Mouse (Mus musculus) liver, postnatal 0 days (tissue): ENCODE measurements around the gene Cacul1. TPM values are rescaled to one million over a fixed set of nuclear protein-coding genes. Genes with fewer than 3 reads are reported as not detected.
A peak's percentile ranks its signal among the peaks of the same experiment; 100 is the strongest.

ENCODE experiments used
- ATAC-seq: fragments of 200-750 bp; cut with Nextera tagmentation; 2 replicates; pipeline ENCODE4 v1.8.0; 2017; ENCODE audit warnings: mild to moderate bottlenecking, moderate library complexity
- DNase-seq: peaks from one replicate; pipeline ENCODE4 v3.0.0-alpha.2; 2016
- H3K27ac ChIP-seq: fragments of 300-500 bp; sonication (generic); 2 replicates; pipeline ENCODE4 v1.5.1; 2014; ENCODE audit warnings: antibody characterized with exemption, moderate library complexity, mild to moderate bottlenecking, low read depth
- H3K27me3 ChIP-seq: fragments of 300-500 bp; sonication (generic); 2 replicates; pipeline ENCODE4 v1.6.1; 2014; ENCODE audit warnings: low read length, control low read depth, mixed read lengths; ENCODE audit not compliant: insufficient read depth
- H3K36me3 ChIP-seq: fragments of 300-500 bp; sonication (generic); replicated peaks from 2 replicates; pipeline ENCODE4 v1.6.1; 2014; ENCODE audit warnings: mild to moderate bottlenecking, control low read depth, low read length, moderate library complexity, mixed read lengths; ENCODE audit not compliant: insufficient read depth
- H3K4me1 ChIP-seq: fragments of 300-500 bp; sonication (generic); 2 replicates; pipeline ENCODE4 v1.6.1; 2014; ENCODE audit warnings: antibody characterized with exemption, mild to moderate bottlenecking, control low read depth; ENCODE audit not compliant: insufficient read depth
- H3K4me2 ChIP-seq: fragments of 300-500 bp; sonication (generic); 2 replicates; pipeline ENCODE4 v1.6.1; 2014; ENCODE audit warnings: low read depth, mild to moderate bottlenecking, low read length, moderate library complexity, mixed read lengths
- H3K4me3 ChIP-seq: fragments of 300-500 bp; sonication (generic); 2 replicates; pipeline ENCODE4 v1.5.1; 2014; ENCODE audit warnings: low read depth, low read length
- H3K9ac ChIP-seq: fragments of 300-500 bp; sonication (generic); replicated peaks from 2 replicates; pipeline ENCODE4 v1.6.1; 2014; ENCODE audit warnings: mild to moderate bottlenecking, moderate library complexity
- H3K9me3 ChIP-seq: fragments of 300-500 bp; sonication (generic); 2 replicates; pipeline ENCODE4 v1.6.1; 2016; ENCODE audit warnings: mild to moderate bottlenecking, control low read depth, low read length, mixed read lengths
- CTCF ChIP-seq: sonication (generic); IDR thresholded peaks from 2 replicates; pipeline ENCODE4 v1.5.1; 2016; ENCODE audit warnings: antibody characterized with exemption, low read depth
- EP300 ChIP-seq: IDR thresholded peaks from 2 replicates; pipeline ENCODE4 v1.6.1; 2016; ENCODE audit warnings: antibody characterized with exemption, low read depth, mild to moderate bottlenecking
- WGBS: fragments of 180-500 bp; shearing (Covaris S2); extraction: QIAGEN DNeasy Blood & Tissue Kit; methylation state at CpG from one replicate; pipeline ENCODE4 v1.1.7; 2014; ENCODE audit not compliant: insufficient replicate concordance; 5-methylcytosine and 5-hydroxymethylcytosine counted together
- polyA plus RNA-seq: library from polyadenylated mRNA; unstranded; fragments of >200 nt; fragmentation: Nextera tagmentation; extraction: Ambion mirVana; gene quantifications from 2 replicates; pipeline ENCODE4 v1.2.1, GENCODE M21; 2015

Gene Cacul1
- polyA plus RNA-seq, 1 experiment from 2014 or later, result 7.8 TPM

DNA sequence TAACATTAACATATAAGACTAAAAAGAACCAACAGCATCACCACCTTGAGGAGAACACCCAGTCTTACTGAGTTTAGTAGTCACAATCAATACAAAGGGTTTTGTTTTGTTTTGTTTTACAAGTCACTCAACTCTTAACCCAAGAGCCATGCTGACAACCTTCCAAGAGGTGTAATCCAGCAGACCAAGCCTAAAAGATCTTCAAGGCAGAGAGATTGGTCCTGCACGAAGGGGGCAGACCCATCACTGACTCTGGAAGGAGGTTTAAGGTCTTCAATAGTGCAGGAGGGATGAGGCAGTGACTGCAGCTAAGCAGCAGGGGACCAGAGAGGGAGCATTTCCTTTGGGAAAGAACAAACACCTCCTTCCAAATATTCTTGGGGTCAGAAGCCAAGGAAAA lies 55.7 kb downstream of the Cacul1 start:
- no peak for TF ChIP-seq CTCF
- no peak for TF ChIP-seq EP300
- DNase-seq (no peak), ATAC-seq (no peak)
- H3K4me3 ChIP-seq, result no peak overlapping the region
- no peaks in the 10 kb centered on the region for H3K4me1 ChIP-seq
- no peaks in the 10 kb centered on the region for H3K9me3 ChIP-seq
- 73% methylated on average over 1 of the region's 1 CpGs for WGBS
- peaks cover 19% of the 10 kb centered on the region for H3K36me3 ChIP-seq
- no peak overlapping the region for H3K27ac ChIP-seq
- H3K27me3 ChIP-seq, result no peaks in the 10 kb centered on the region
- no peak overlapping the region for H3K4me2 ChIP-seq
- no peak overlapping the region for H3K9ac ChIP-seq

DNA sequence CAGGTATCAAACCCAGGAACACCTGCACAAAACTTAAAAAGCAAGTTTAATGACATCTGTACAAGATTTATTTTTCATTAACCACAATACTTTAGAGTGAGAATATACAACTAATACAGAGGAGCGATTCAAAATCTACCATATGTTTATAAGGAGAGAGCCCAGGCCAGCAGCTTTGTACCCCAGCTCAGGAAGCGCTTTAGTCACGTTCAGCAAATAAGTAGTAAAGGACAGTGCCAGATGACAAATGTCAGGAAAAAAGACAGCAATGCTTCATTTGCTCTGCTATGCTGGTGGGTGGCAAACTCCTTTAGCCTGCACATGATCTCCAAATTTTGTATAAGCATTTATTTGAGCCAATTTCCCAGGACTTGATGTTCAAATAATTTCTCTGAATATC lies 56.1 kb downstream of the Cacul1 start:
- Histone ChIP-seq H3K36me3 (peaks cover 19% of the 10 kb centered on the region), H3K27ac (no peak overlapping the region), H3K4me3 (no peak overlapping the region), H3K27me3 (no peaks in the 10 kb centered on the region), H3K9ac (no peak overlapping the region), H3K4me2 (no peak overlapping the region), H3K4me1 (no peaks in the 10 kb centered on the region), H3K9me3 (no peaks in the 10 kb centered on the region)
- no peak for DNase-seq
- TF ChIP-seq EP300 (no peak), CTCF (no peak)
- WGBS, result 88% methylated on average over 3 of the region's 3 CpGs
- ATAC-seq, result no peak

DNA sequence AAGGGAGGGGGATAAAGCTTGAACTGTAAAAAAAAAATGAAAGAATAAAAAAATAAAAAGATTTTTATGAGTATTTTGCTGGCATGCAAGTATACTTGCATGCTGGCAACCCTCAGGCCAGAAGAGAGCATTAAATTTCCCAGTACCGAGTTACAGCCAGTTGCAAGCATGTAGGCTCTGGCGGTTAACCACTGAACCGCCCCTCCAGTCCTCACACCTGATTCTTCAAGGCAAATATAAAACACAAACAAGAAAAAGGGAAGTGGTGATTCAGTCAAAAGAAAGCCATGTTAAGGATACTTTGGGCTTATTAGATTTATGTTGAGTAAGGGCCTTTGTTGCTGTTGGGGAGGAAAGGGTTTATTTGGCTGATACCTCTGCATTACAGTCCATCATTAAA lies 60.7 kb downstream of the Cacul1 start:
- ATAC-seq (no peak), DNase-seq (no peak)
- H3K4me2 ChIP-seq, result no peak overlapping the region
- 0 out of 2 replicates have a peak, but pooled peaks cover 5% of the 10 kb centered on the region for H3K36me3 ChIP-seq
- no peak overlapping the region for H3K4me3 ChIP-seq
- no peaks in the 10 kb centered on the region for H3K9me3 ChIP-seq
- no peak overlapping the region for H3K27ac ChIP-seq
- 57% methylated on average over 3 of the region's 3 CpGs for WGBS
- TF ChIP-seq EP300 (no peak), CTCF (no peak)
- no peaks in the 10 kb centered on the region for H3K27me3 ChIP-seq
- no peaks in the 10 kb centered on the region for H3K4me1 ChIP-seq
- H3K9ac ChIP-seq, result no peak overlapping the region

DNA sequence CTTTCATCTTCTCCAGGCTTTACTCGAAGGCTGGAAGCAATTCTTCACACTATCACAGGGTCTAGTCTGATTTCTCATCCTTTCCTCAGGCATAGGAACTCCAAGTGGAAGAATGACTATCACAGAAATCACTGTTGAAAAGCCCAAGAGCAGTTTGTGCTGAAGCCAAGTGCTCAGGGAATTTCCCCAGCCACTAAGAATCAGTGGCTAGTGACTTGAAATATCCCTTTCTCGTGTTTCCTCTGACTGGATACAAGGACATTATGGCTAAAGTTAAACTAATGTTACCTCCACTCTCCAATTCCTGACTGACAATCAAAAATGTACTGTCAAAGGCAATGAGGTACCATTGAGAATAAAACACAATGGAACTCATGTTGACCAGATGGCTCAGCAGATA lies 65.8 kb downstream of the Cacul1 start:
- H3K4me1 ChIP-seq, result no peaks in the 10 kb centered on the region
- no peak overlapping the region for H3K4me2 ChIP-seq
- no peak overlapping the region for H3K4me3 ChIP-seq
- H3K9ac ChIP-seq, result no peak overlapping the region
- TF ChIP-seq CTCF (no peak), EP300 (no peak)
- DNase-seq, result no peak
- H3K9me3 ChIP-seq, result no peaks in the 10 kb centered on the region
- 48% methylated on average over 2 of the region's 2 CpGs for WGBS
- no peak overlapping the region for H3K27ac ChIP-seq
- ATAC-seq, result no peak
- H3K27me3 ChIP-seq, result no peaks in the 10 kb centered on the region
- no peaks in the 10 kb centered on the region for H3K36me3 ChIP-seq

DNA sequence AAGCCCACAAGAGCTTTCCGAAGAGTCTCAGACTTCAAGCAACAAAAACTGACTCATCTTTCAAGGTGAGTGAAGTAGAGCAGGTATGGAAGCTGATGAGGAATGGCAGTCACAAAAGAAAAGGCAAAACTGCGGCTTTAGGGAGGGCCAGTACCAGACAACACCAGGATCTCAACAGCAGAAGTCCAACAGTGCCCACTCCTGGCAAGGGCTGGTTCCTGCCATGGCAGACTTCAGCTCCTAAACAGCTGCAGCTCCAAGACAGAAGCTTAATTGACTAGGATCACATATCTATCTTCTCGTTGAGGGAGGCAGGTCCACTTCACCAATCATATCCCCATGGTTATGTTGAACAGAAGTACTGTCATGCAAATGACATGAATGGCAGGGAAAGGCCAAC lies 67.4 kb downstream of the Cacul1 start:
- ATAC-seq (no peak), DNase-seq (no peak)
- no peaks in the 10 kb centered on the region for H3K9me3 ChIP-seq
- no peak overlapping the region for H3K9ac ChIP-seq
- WGBS, result 51% methylated on average over 3 of the region's 3 CpGs
- H3K4me3 ChIP-seq, result no peak overlapping the region
- no peak overlapping the region for H3K27ac ChIP-seq
- no peaks in the 10 kb centered on the region for H3K27me3 ChIP-seq
- no peak overlapping the region for H3K4me2 ChIP-seq
- TF ChIP-seq CTCF (0 out of 2 replicates have a peak, but pooled peaks have one; percentile 14), EP300 (no peak)
- H3K4me1 ChIP-seq, result no peaks in the 10 kb centered on the region
- H3K36me3 ChIP-seq, result no peaks in the 10 kb centered on the region

DNA sequence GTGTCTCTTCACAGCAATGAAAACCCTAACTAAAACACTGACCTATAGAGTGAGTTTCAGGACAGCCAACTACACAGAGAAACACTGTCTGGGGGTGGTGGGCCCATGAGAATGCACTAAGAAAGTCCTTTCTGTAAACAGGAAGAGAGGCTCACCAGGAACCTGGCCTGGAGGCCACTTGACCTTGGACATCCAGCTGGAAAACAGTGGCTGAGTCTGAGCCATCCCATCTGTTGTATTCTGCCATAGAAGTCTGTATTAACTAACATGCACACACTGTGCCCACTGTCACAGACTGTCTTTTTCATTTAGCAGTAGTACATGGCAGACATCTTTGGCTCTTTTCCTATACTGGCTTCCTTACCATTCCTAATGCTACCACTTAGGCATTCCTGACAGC lies 80.6 kb downstream of the Cacul1 start:
- Histone ChIP-seq H3K9me3 (no peaks in the 10 kb centered on the region), H3K9ac (no peak overlapping the region), H3K4me2 (no peak overlapping the region), H3K36me3 (no peaks in the 10 kb centered on the region), H3K27ac (no peak overlapping the region), H3K4me3 (no peak overlapping the region), H3K4me1 (no peaks in the 10 kb centered on the region), H3K27me3 (no peaks in the 10 kb centered on the region)
- DNase-seq (no peak), ATAC-seq (no peak)
- TF ChIP-seq CTCF (no peak), EP300 (no peak)

DNA sequence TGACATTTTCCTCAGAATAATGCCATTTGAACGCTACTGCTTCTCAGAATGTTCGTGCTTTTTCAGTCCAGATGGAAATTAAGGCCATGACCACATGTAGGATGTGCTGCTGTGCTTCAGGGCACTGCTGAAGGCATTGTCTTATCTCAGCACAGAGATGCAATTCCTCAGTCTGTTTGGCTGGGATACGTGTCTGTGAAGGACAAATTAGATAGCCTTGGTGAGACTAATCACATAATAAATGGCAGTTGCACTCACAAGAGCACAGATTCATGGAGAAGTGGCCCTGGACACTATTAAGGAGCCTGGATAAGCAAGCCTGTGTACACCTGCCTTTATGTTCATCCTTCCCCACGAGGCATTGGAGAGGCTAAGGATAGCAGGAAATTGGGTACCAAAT lies 83.7 kb downstream of the Cacul1 start:
- no peak overlapping the region for H3K4me3 ChIP-seq
- H3K4me1 ChIP-seq, result no peaks in the 10 kb centered on the region
- TF ChIP-seq EP300 (no peak), CTCF (no peak)
- H3K4me2 ChIP-seq, result no peak overlapping the region
- DNase-seq, result no peak
- no peak overlapping the region for H3K27ac ChIP-seq
- WGBS, result 61% methylated on average over 4 of the region's 4 CpGs
- no peaks in the 10 kb centered on the region for H3K9me3 ChIP-seq
- ATAC-seq, result no peak
- no peaks in the 10 kb centered on the region for H3K27me3 ChIP-seq
- no peaks in the 10 kb centered on the region for H3K36me3 ChIP-seq
- no peak overlapping the region for H3K9ac ChIP-seq
